Mouse (Mus musculus) forebrain, embryonic 16.5 days (tissue): ENCODE measurements around the gene Cyb5r4. TPM values are rescaled to one million over a fixed set of nuclear protein-coding genes. Genes with fewer than 3 reads are reported as not detected.

ENCODE experiments used
- ATAC-seq: fragments of 200-750 bp; cut with Nextera tagmentation; 2 replicates; pipeline ENCODE4 v1.8.0; 2017; ENCODE audit warnings: mild to moderate bottlenecking, moderate library complexity
- H3K27ac ChIP-seq: fragments of 300-500 bp; sonication (generic); 2 replicates; pipeline ENCODE4 v1.5.1; 2014; ENCODE audit warnings: low read length, control low read depth
- H3K27me3 ChIP-seq: fragments of 300-500 bp; sonication (generic); replicated peaks from 2 replicates; pipeline ENCODE4 v1.6.1; 2014; ENCODE audit warnings: low read length; ENCODE audit not compliant: control insufficient read depth, insufficient read depth
- H3K36me3 ChIP-seq: fragments of 300-500 bp; sonication (generic); 2 replicates; pipeline ENCODE4 v1.6.1; 2014; ENCODE audit not compliant: control insufficient read depth, insufficient read depth
- H3K4me1 ChIP-seq: fragments of 300-500 bp; sonication (generic); replicated peaks from 2 replicates; pipeline ENCODE4 v1.6.1; 2014; ENCODE audit warnings: low read length; ENCODE audit not compliant: control insufficient read depth, insufficient read depth
- H3K4me2 ChIP-seq: fragments of 300-500 bp; sonication (generic); 2 replicates; pipeline ENCODE4 v1.6.1; 2014; ENCODE audit warnings: mild to moderate bottlenecking, low read length, control low read depth
- H3K4me3 ChIP-seq: fragments of 300-500 bp; sonication (generic); replicated peaks from 2 replicates; pipeline ENCODE4 v1.5.1; 2014; ENCODE audit warnings: mild to moderate bottlenecking, low read length, control low read depth
- H3K9ac ChIP-seq: fragments of 300-500 bp; sonication (generic); replicated peaks from 2 replicates; pipeline ENCODE4 v1.6.1; 2014; ENCODE audit warnings: low read depth, low read length, control low read depth
- H3K9me3 ChIP-seq: fragments of 300-500 bp; sonication (generic); 2 replicates; pipeline ENCODE4 v1.6.1; 2016; ENCODE audit warnings: low read length; ENCODE audit not compliant: control insufficient read depth
- WGBS: fragments of 180-500 bp; shearing (Covaris S2); extraction: QIAGEN DNeasy Blood & Tissue Kit; methylation state at CpG from one replicate; pipeline ENCODE4 v1.1.7; 2014; 5-methylcytosine and 5-hydroxymethylcytosine counted together
- polyA plus RNA-seq: library from polyadenylated mRNA; unstranded; fragments of >200 nt; fragmentation: Nextera tagmentation; extraction: Ambion mirVana; gene quantifications from 2 replicates; pipeline ENCODE4 v1.2.1, GENCODE M21; 2015

The Cyb5r4 gene
- polyA plus RNA-seq, 1 experiment from 2014 or later, result 68.4 TPM

GRCm38 (mm10) chr9:86985105-86985504, 36.7 kb upstream of the Cyb5r4 start:
- no peaks in the 10 kb centered on the region for H3K9me3 ChIP-seq
- no peak overlapping the region for H3K4me2 ChIP-seq
- H3K4me3 ChIP-seq, result no peak overlapping the region
- H3K4me1 ChIP-seq, result peaks cover 3% of the 10 kb centered on the region; the same call in 1 of the 2 replicates
- H3K27ac ChIP-seq, result no peak overlapping the region
- no peak overlapping the region for H3K9ac ChIP-seq
- WGBS, result 87% methylated on average over 6 of the region's 6 CpGs
- H3K36me3 ChIP-seq, result no peaks in the 10 kb centered on the region
- H3K27me3 ChIP-seq, result no peaks in the 10 kb centered on the region
- no peak for ATAC-seq

DNA sequence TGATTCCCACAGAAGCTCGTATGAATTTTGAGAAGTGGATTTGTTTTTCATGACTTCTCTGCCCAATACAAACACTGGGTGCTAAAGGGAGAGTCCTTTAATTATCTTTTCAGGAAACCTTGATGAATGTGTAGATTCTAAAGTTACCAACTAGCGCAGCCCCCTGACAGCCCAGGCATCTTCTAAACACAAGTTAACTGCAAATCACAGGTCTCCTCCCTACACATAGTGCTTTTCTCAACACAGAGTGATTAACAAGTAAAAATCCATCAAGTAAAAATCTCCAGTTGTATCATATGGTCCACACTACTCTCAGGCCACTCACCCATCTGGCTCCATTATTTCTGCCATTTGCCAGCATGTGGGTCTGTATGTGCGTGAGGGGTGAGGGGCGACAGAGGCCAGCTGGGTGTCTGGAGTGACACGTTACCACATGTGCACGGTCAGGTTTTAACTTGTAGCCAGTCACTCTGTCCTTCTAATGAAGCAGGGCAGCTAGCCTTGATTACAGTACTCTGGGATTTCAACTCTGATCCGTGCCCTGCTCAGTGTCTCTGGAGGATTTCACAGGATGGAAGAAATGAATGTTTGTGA, 35.0 kb upstream of the Cyb5r4 start:
- Histone ChIP-seq H3K4me3 (no peak overlapping the region), H3K4me2 (no peak overlapping the region), H3K9ac (no peak overlapping the region), H3K4me1 (peaks cover under 1% of the 10 kb centered on the region; the same call in 1 of the 2 replicates), H3K9me3 (no peaks in the 10 kb centered on the region), H3K27ac (no peak overlapping the region), H3K27me3 (no peaks in the 10 kb centered on the region), H3K36me3 (no peaks in the 10 kb centered on the region)
- 79% methylated on average over 7 of the region's 7 CpGs for WGBS
- ATAC-seq, result no peak

GRCm38 (mm10) chr9:86989822-86990221, 32.0 kb upstream of the Cyb5r4 start:
- Histone ChIP-seq H3K9ac (no peak overlapping the region), H3K4me2 (no peak overlapping the region), H3K27me3 (no peaks in the 10 kb centered on the region), H3K4me3 (no peak overlapping the region), H3K36me3 (no peaks in the 10 kb centered on the region), H3K27ac (no peak overlapping the region), H3K4me1 (no peaks in the 10 kb centered on the region), H3K9me3 (no peaks in the 10 kb centered on the region)
- ATAC-seq, result no peak

GRCm38 (mm10) chr9:86991758-86992157, 30.1 kb upstream of the Cyb5r4 start:
- Histone ChIP-seq H3K27me3 (no peaks in the 10 kb centered on the region), H3K36me3 (no peaks in the 10 kb centered on the region), H3K9me3 (no peaks in the 10 kb centered on the region), H3K9ac (no peak overlapping the region), H3K27ac (no peak overlapping the region), H3K4me2 (no peak overlapping the region), H3K4me3 (no peak overlapping the region), H3K4me1 (no peaks in the 10 kb centered on the region)
- 87% methylated on average over 8 of the region's 8 CpGs for WGBS
- no peak for ATAC-seq

GRCm38 (mm10) chr9:86997046-86997691, 24.6 kb upstream of the Cyb5r4 start:
- H3K27me3 ChIP-seq, result no peaks in the 10 kb centered on the region
- H3K9ac ChIP-seq, result no peak overlapping the region
- no peaks in the 10 kb centered on the region for H3K36me3 ChIP-seq
- no peak overlapping the region for H3K4me2 ChIP-seq
- no peaks in the 10 kb centered on the region for H3K4me1 ChIP-seq
- H3K9me3 ChIP-seq, result no peaks in the 10 kb centered on the region
- H3K27ac ChIP-seq, result no peak overlapping the region
- 55% methylated on average over 3 of the region's 3 CpGs for WGBS
- H3K4me3 ChIP-seq, result no peak overlapping the region
- no peak for ATAC-seq

- no peak overlapping the region for H3K4me3 ChIP-seq
- no peak overlapping the region for H3K9ac ChIP-seq
- no peak overlapping the region for H3K27ac ChIP-seq
- H3K4me1 ChIP-seq, result no peaks in the 10 kb centered on the region
- no peaks in the 10 kb centered on the region for H3K9me3 ChIP-seq
- no peaks in the 10 kb centered on the region for H3K27me3 ChIP-seq
- 76% methylated on average over 2 of the region's 2 CpGs for WGBS
- H3K4me2 ChIP-seq, result no peak overlapping the region
- ATAC-seq, result no peak
- H3K36me3 ChIP-seq, result no peaks in the 10 kb centered on the region
These were observed 21.7 kb upstream of the Cyb5r4 start for GRCm38 (mm10) chr9:86999956-87000582.

GRCm38 (mm10) chr9:87004701-87005434, 16.9 kb upstream of the Cyb5r4 start:
- Histone ChIP-seq H3K4me2 (no peak overlapping the region), H3K27ac (no peak overlapping the region), H3K9me3 (no peaks in the 10 kb centered on the region), H3K4me1 (peaks cover 7% of the 10 kb centered on the region), H3K4me3 (no peak overlapping the region), H3K27me3 (no peaks in the 10 kb centered on the region), H3K9ac (no peak overlapping the region), H3K36me3 (no peaks in the 10 kb centered on the region)
- ATAC-seq, result no peak
- WGBS, result 75% methylated on average over 6 of the region's 6 CpGs

- 65% methylated on average over 5 of the region's 5 CpGs for WGBS
- ATAC-seq, result no peak
These were observed 16.4 kb upstream of the Cyb5r4 start for GRCm38 (mm10) chr9:87005435-87005779.

DNA sequence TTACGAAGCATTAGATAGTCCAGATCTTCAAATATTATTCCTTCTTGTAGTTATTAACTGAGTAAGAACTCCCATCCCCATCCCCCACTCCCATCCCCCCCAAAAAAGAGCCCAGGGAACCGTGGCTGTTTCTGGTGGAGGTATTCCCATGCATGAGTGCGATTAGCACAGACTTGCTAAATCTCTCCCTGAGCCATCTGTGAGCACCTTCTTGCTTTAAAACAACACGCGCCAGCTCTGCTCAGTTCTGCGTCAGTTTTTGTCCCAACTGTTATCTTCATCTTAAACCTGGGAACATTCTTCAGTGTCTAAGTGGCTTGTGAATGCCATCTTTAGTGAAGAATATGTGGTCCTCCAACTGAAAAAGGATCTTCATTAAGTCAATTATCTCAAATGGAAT, 13.3 kb upstream of the Cyb5r4 start:
- no peak overlapping the region for H3K4me2 ChIP-seq
- no peak overlapping the region for H3K9ac ChIP-seq
- 0 out of 2 replicates have a peak, but pooled peaks cover 2% of the 10 kb centered on the region for H3K27me3 ChIP-seq
- no peaks in the 10 kb centered on the region for H3K36me3 ChIP-seq
- no peak overlapping the region for H3K27ac ChIP-seq
- peak; percentile 68 for ATAC-seq
- H3K9me3 ChIP-seq, result no peaks in the 10 kb centered on the region
- no peak overlapping the region for H3K4me3 ChIP-seq
- 39% methylated on average over 6 of the region's 6 CpGs for WGBS
- peaks cover 7% of the 10 kb centered on the region for H3K4me1 ChIP-seq

More at GRCm38 (mm10) chr9:87005435-87005779, 16.4 kb upstream of the Cyb5r4 start:
- no peaks in the 10 kb centered on the region for H3K9me3 ChIP-seq
- H3K4me2 ChIP-seq, result no peak overlapping the region
- H3K4me3 ChIP-seq, result no peak overlapping the region
- H3K27ac ChIP-seq, result no peak overlapping the region
- H3K9ac ChIP-seq, result no peak overlapping the region
- no peaks in the 10 kb centered on the region for H3K36me3 ChIP-seq
- no peaks in the 10 kb centered on the region for H3K27me3 ChIP-seq
- peaks cover 7% of the 10 kb centered on the region for H3K4me1 ChIP-seq
